Mouse (Mus musculus): ENCODE measurements around the gene Col9a2.
"Not testable (repeated sequence)": the region's sequence is repeated elsewhere in the genome, so short reads cannot be mapped to it uniquely, and the experiment has no call there.

Col9a2 gene

DNA sequence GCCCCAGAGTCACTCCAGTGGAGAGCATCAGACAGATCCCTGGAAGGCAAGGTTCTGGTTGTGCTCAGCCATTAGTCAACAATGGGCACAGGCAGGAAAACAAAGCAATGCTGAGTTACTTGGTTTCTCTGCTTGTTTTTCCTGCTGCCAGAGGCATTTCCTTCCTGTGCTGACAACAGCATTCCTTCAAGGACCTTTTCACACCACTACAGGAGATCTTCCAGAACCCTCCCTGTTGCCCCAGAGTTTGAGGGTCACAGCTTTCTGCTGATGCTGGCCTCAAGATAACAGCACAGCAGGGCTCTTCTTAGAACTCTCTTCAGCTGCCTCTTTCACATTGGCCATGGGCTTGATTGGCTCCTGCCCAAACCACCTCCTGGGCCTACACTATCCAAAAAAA lies 17.3 kb upstream of the Col9a2 start:
- DNase-seq (ENCODE audit: low spot score), result no peak

DNA sequence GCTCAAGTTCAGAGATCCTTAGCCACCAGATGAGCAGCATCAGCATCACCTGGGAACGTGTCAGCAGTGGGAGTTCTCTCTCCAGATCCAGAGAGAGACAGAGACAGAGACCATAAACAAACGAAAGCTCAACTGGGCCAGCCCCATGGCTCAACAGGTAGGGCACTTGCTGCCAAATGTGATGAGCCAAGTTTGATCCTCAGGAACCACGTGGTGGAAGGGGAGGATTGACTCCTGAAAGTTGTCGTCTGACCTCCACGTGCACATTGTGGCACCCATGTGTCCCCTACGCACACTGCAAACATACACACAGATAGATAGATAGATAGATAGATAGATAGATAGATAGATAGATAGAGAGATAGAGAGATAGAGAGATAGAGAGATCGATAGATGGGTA lies 15.7 kb upstream of the Col9a2 start:
- no peak for DNase-seq (ENCODE audit: low spot score)

DNA sequence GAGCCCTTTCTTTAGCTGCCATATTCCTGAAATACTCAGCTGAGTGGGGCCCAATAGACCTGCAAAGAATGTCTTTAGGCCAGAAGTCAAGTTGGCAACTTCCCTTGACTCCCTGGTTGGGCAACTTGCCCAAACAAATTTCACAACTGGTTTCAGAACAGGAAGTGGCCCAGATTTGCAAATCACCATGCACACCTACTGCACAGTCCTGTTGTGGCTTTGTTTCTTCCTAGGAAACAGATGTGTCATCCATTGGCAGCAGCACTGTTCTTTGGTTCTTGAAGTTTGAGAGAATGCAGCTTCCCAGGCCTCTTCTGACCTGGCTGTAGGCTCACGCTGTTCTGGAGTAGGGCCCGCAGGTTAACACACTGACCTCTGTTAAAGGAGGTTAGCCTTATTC lies 15.2 kb upstream of the Col9a2 start:
- no peak for DNase-seq (ENCODE audit: low spot score)

DNA sequence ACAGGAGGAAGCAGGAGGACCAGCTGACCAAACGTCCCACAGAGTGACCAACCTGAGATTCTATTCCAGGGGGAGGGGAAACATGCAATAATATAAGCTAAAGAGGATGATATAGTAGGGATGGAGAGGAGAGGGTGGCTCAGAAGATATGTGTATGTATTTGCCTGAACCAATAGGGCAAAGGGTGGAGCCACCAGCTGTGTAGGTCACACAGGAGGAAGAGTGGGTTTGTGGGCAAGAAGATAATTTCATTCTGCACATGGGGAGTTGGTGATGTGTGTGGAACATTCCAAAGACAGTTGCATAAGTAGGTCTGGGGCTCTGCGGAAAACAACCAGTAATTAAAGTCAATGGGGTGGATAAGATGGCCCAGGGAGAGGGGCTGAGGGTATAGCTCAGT lies 13.5 kb upstream of the Col9a2 start:
- DNase-seq (ENCODE audit: low spot score), result no peak

DNA sequence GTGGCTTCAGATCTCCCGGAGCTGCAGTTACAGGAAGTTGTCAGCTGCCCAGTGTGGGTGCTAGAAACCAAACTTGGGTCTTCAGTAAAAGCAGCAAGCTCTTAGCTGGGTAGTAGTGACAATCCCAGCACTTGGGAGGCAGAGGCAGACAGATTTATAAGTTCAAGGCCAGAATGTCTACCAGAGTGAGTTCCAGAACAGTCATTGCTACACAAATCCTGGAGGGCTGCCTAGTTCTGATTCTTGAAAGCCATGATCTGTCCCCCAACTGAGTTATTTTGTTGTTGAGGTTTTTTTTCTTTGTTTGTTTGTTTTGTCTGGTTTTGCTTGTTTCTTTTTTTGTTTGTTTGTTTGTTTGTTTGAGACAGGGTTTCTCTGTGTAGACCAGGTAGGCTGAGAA lies 11.0 kb upstream of the Col9a2 start:
- no peak for DNase-seq (ENCODE audit: low spot score)

DNA sequence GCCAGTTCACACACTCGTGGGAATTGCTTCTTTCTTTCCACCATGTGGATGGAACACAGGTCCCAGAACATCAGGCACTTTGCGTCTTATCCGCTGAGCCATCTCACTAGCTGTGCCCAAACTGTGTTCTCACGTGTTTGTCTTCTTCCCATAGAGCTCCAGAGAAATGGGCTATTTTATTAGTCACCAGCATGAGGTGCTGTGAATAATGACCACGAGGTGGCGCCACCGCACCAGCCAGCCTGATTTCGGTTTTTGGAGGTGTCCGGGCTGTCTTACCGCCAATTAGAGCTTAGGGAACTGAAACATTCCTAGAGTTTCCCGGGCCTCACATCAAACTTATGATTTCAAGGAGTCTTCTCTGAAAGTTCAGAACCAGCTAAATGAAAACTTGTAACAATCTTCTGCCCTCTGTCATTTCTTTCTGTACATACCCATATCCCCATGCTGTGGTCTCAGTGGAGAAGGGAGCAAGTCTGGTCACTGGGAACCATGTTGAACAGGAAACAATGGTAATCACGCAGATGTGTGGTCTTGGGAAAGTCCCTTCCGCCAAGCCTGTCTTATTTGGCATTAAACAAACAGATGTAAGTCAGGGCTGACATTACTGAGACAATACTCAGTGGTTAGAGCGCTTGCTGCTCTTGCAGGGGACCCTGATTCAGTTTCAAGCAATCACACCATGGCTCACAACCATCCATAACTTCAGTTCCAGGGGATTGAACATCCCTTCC lies 10.4 kb upstream of the Col9a2 start:
- DNase-seq (ENCODE audit: low spot score), result peak; percentile 45

DNA sequence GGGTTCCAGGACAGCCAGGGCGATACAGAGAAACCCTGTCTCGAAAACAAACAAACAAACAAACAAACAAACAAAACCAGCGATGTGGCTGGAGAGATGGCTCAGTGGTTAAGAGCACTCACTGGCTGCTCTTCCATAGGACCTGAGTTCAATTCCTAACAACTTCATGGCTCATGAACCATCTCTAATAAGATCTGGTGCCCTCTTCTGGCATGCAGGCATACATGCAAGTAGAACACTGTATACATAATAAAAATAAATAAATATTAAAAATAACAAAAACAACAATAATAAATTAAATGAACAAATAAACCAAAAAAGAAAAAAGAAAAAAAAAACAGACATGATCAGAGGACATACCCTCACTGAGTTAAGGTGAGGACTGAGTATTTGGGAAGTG lies 9.6 kb upstream of the Col9a2 start:
- DNase-seq (ENCODE audit: low spot score), result no peak

DNA sequence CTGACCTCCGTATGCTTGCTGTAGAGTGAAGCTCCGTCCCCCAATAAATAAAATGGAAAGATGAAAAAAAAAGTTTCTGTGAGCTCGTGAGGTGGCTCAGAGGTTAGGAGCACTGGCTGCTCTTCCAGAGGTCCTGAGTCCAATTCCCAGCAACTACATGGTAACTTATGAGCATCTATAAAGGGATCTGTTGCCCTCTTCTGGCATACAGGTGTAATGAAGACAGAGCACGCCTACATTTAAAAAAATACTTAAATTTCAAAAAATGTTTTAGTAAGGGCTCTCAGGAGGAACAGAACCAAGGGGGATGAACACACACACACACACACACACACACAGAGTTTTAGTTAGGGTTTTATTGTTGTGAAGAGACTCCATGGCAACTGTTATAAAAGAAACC lies 7.7 kb upstream of the Col9a2 start:
- DNase-seq (ENCODE audit: low spot score), result no peak

DNA sequence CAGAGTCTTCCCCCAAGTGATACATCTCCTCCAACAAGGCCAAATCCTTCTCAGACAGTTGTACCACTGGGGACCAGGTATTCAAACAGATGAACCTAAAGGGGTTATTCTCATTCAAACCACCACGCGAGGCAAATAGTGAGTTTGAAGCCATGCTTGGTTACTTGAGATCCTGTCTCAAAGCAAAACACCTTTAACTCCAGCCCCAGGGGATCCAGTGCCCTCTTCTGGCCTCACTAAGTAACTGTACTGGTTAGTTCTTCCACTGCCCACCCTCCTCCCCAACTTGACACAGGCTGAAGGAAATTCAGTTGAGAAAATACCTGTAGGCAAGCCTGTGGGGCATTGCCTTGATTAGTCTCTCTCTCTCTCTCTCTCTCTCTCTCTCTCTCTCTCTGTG lies 6.2 kb upstream of the Col9a2 start:
- DNase-seq (ENCODE audit: low spot score), result no peak

DNA sequence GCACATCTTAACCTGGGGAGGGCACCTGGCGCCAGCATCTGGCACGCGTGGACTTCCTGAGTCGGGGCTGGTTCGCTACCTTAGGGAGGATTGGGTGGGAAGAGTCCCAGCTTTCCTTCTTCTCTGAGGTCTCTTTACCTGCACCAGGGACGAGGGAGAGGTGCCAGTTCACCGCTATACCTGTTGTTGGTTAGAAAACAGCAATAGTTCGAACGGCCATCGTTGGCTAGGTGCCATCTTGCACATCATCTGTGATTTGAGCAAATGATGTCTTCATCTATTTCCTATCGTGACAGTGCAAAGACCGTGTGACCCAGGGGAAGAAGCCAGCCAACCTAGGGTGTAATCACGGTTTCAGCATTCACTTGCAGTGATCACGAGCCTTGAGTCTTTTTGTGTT lies 1.1 kb downstream of the Col9a2 start:
- DNase-seq (ENCODE audit: low spot score), result no peak

DNA sequence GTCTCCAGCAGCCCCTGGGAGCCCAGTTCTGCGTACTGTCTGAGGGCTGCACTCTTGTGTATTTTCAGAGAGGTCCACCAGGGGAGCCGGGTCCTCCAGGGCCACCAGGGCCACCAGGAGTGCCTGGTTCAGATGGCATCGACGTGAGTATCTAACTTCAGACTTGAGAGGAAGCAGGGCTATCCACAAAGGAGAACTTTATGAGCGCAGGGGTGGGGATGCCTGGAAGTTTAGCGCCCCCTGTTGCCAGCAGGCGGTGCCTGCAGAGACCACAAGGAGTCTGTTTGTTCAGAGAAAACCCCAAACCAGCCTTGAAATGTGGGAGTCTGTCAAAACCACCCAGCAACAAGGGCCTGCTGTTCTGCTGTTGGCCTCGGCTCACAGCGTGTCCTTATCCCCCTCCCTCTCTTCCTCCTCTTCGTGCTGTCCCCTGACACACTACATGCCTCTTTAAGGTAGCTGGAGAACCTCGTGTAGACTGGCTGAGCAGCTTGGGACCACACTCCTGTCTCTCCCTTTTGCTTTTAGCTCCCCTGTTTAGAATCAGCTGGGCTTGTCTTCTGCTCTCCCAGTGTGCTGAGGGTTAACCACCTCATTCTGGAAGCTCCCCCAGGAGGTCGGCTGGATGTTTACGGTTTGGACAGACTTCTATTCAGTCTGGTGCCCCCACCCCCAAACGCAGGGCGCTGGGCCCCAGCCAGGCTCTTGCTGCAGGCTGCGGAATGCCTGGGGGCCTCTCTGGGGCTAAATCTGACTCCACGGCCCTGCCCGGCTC lies 1.9 kb downstream of the Col9a2 start:
- DNase-seq (ENCODE audit: low spot score), result peak; percentile 71

DNA sequence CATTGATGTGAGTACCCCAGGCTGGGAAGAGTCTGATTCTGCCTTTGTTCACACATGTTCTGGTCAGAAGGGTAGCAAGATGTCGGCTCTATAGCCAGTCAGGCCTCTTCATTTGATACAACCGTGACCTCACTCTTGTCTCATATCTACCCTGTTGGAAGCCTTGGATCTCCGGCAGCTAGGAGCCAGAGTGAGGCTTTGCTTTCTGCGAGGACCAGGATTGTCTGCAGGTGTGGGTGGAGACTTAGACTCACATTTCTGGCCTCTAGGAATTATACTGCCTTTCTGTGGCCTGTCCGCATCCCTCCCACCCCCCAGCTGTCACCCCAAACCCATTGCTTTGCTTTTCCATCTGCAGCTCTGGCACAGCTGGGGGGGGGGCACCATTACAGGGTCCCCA lies 3.3 kb downstream of the Col9a2 start:
- no peak for DNase-seq (ENCODE audit: low spot score)

DNA sequence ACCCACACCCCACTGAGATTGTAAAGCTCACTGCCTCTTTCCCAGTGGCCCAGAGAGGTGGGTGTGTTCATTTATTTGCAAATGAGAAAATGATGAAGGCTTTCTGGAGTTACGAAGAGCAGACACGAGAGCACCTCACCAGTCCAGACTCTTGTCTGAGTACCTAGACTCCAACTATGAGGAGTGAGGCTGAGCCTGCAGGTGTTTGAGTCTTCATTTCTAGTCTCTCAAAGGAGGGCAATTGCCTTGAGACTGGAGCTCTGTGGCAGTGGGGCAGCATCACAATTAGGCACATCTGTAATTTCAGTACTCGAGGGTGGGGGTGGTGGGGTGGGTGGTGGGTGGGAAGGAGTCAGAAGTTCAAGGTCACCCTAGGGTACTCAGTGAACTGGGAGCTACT lies 3.8 kb downstream of the Col9a2 start:
- no peak for DNase-seq (ENCODE audit: low spot score)

DNA sequence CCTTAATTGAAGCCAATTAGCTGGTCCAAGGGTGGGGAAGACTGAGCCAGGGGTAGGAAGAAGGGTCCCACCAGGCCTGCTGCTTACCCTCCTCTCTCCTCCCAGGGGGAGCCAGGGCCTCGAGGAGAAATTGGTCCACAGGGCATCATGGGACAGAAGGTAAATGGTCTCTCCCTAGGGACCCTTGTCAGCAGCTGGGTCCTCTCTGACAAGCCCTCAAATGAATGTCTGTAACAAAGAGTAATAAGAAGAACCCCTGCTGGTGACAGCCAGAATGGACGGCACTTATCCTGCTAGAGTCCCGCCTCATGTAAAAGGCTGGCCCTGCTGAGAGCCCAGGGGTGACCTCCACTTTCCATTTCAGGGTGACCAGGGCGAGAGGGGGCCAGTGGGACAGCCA lies 12.7 kb downstream of the Col9a2 start:
- no peak for DNase-seq (ENCODE audit: low spot score)

DNA sequence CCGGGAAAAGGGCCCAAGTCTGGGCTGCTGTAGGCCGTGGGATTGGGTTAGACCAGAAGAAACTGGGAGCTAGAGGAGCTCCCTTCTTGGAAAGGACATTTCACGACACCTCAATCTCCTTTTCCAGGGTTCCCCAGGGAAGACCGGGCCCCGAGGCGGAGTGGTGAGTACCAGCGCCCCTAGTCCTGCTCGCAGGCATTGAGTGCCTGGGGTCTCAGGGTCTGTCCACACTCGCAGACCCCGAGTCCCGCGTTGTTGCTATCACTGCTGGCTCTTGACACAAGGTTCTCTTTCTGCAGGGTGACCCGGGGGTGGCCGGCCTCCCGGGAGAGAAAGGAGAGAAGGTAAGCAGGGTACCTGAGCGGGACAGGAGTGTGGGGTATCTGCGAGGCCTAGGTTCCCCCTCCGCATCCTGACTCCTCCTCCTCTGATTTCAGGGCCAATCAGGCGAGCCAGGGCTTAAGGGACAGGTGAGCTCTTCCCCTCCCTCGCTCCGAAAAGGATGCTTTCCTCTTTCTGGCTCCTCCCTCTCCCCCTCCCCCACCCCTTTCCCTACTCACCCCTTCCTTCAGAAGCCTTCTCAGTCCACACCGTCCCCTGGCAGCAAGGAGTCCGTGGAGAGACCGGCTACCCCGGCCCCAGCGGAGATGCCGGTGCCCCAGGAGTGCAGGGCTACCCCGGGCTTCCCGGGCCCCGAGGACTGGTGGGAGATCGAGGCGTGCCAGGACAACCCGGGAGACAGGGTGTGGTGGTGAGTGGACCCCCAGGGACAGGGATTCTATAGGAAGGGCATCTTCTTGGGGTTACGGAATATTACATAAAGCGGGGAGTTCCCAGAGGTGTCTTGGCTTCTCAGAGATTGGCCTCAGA lies 13.5 kb downstream of the Col9a2 start:
- no peak for DNase-seq (ENCODE audit: low spot score)

DNA sequence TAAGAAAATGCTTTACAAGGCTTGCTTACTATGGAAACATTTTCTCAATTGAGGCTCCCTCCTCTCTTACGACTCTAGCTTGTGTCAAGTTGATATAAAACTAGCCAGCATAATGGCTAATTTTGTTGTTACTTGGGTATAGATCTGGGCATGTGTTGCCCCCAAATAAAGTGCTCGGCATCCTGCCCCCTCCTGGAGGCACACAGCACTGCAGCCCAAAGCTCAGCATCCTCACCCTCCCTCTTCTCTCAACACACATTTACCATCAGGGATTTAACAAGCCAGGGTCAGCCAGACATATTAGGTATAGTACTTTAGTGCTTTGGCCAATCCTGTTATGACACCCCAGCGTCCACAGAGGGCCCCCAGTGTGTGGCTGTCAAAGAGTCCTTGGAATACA lies 17.2 kb downstream of the Col9a2 start:
- peak; percentile 21 for DNase-seq (ENCODE audit: low spot score)

DNA sequence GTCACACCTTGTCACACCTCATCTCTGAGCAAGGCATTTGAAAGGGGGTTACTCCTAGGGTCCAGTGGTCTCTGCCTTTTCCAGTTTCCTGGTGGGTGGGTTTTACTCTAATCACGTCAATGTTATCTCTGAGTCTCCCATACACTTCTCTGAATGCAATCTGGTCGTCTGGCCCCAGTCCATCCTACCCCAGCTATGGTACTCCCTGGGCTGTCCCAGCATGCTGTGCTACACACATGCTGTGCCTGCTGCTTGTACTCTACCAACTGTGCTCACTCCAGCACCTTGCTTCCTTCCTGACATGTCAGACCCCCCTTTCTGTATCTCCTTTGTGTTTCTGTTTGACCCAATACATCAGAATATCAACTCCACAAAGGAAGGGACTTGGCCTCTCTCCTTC lies 17.8 kb downstream of the Col9a2 start:
- DNase-seq (ENCODE audit: low spot score), result no peak

DNA sequence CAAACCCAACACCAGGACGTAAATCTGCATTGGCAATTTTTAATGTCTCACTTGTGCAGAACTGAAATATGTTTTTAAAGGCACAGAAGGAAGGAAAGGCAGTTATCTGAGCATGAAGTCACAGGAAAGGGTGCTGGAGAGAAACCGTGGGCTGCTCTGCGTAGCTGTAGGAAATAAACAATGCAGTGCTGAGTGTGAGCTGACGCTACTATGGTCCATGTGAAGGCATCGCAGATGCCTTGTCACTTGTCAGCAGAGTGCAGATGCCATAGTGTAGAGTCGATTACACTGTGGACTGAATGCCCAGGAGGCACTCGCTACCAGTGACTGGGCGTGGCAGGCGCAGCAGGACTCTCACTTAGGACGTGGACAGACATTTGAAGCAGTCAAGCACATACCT lies 20.0 kb downstream of the Col9a2 start:
- DNase-seq (ENCODE audit: low spot score), result not testable (repeated sequence)

DNA sequence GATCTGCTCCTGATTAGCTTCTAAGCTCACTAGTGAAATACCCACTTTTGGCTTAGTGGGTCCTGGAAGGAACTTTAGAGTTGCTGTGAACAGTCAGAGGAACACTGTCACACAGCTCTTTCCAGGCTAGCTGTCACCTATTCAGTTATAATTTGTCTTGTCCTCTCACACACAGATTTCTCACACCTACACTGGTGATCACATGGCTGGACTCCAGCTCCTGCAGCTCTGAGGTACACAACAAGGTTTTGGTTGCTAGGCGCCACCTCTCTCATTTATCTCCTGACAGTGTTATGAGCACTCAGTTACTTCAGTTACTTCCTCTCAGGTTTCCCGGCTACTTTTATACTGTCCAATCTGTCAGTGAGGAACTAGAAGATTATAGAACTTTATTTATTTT lies 26.2 kb downstream of the Col9a2 start:
- no peak for DNase-seq (ENCODE audit: low spot score)

DNA sequence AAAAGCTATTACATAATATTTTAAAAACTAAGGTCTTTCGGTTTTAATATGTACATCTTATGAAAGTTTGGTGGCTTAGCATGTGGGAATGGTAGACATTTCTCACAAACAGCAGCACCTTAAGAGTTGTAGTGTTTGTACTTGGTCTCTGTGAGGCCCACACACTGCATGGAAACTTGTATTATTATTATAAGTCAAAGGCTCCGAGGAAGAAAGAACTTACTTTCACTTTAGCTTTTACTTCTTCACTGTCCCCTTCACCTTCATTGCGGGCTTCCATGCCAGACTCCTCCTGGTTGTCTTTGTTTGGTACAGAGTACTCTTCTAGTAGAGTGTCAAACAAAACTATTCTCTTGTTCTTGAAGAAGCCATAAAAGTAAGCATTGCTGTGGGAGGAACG lies 35.1 kb downstream of the Col9a2 start:
- DNase-seq (ENCODE audit: low spot score), result no peak

DNA sequence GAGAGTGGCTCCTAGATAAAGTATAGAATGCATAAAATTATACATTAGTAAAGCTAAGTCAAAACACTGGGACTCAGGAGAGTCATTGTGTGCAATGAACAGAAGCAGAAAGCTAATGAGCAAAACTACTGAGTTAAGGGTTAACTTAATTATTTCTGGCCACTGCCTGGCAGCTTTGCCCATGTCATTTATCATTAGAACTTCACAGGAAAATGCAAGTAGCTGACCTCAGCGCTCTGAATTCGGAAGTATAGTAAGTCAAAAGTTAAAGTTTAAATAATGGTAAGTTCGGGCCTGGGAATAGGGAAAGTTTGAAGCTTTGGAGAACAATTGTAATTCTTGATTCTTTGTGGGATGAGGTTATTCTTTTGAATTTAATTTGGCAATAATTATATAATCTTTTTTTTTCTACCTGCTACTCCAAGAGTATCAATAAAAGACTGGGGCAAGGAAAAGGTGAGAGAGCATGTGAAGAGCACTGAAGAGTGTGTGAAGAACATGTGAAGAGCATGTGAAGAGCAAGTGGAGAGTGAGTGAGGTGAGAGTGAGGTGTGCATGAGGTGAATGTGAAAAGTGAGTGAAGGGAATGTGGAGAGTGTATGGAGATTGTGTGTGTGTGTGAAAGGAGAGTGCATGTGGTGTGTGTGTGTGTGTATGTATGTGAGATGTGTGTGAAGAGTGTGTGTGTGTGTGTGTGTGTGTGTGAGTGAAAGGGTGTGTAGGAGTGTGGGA lies 38.9 kb downstream of the Col9a2 start:
- DNase-seq (ENCODE audit: low spot score), result no peak

DNA sequence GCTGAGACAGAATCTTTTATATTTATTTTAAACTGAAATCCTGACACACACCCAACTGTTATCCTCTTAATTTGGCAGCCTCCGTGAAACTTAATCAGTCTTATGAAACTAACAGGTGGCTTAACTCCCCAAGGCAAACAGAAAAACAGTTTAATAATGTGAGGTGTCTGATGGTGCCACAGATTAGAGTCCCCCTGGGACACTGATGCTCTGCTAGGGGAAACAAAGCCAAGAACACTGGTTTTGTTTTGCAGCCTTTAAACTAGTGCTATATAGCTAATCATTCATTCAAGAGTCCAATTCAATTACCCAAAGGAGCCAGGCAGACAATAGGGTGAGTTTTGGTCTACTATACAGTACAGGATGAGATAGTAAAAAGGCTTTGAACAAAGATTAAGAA lies 41.2 kb downstream of the Col9a2 start:
- no peak for DNase-seq (ENCODE audit: low spot score)

All from T-cell, adult 2 months (primary cell).